Mouse (Mus musculus) MEL (cell line): ENCODE measurements around the gene Babam2.

Experiments
- CHD2 ChIP-seq: IDR thresholded peaks from 2 replicates; pipeline ENCODE4 v1.6.1; 2011; ENCODE audit warnings: low read length, improper control_type of control experiment
- CTCF ChIP-seq, 3 experiments: IDR thresholded peaks in 2 of 3; conservative IDR thresholded peaks in 1 of 3; 2 replicates each; pipeline ENCODE4 v1.5.1; 2011 to 2012; ENCODE audit warnings: low read length in 3 of 3, low read depth in 2 of 3, mild to moderate bottlenecking in 2 of 3, improper control_type of control experiment in 1 of 3, inconsistent platforms in 1 of 3, mixed read lengths in 1 of 3, moderate library complexity in 1 of 3; ENCODE audit not compliant: control insufficient read depth in 1 of 3, insufficient read depth in 1 of 3, poor library complexity in 1 of 3, severe bottlenecking in 1 of 3
- E2F4 ChIP-seq: IDR thresholded peaks from 2 replicates; pipeline ENCODE4 v1.6.1; 2011; ENCODE audit warnings: low read depth, low read length, improper control_type of control experiment, borderline replicate concordance
- ELF1 ChIP-seq: IDR thresholded peaks from 2 replicates; pipeline ENCODE4 v1.6.1; 2014; ENCODE audit warnings: low read depth, mild to moderate bottlenecking, inconsistent platforms, low read length, improper control_type of control experiment, moderate library complexity
- GATA1 ChIP-seq: IDR thresholded peaks from 2 replicates; pipeline ENCODE4 v1.6.1; 2011; ENCODE audit warnings: low read depth, low read length, improper control_type of control experiment
- MAFK ChIP-seq: IDR thresholded peaks from 2 replicates; pipeline ENCODE4 v1.6.1; 2011; ENCODE audit warnings: low read depth, mild to moderate bottlenecking, low read length, improper control_type of control experiment, borderline replicate concordance
- MAZ ChIP-seq: IDR thresholded peaks from 2 replicates; pipeline ENCODE4 v1.6.1; 2012; ENCODE audit warnings: low read depth, mild to moderate bottlenecking, inconsistent platforms, low read length, improper control_type of control experiment
- POLR2A ChIP-seq, 2 experiments: IDR thresholded peaks; 2 replicates each; pipeline ENCODE4 v1.6.1; 2011 to 2012; ENCODE audit warnings: low read length in 2 of 2, mild to moderate bottlenecking in 2 of 2, control low read depth in 1 of 2, improper control_type of control experiment in 1 of 2, low read depth in 1 of 2, moderate library complexity in 1 of 2; ENCODE audit not compliant: control insufficient read depth in 1 of 2, insufficient read depth in 1 of 2, poor library complexity in 1 of 2
- POLR2AphosphoS2 ChIP-seq: IDR thresholded peaks from 2 replicates; pipeline ENCODE4 v1.6.1; 2011; ENCODE audit warnings: low read length, improper control_type of control experiment
- ZKSCAN1 ChIP-seq: IDR thresholded peaks from 2 replicates; pipeline ENCODE4 v1.6.1; 2012; ENCODE audit warnings: low read depth, mild to moderate bottlenecking, inconsistent platforms, low read length, improper control_type of control experiment, moderate library complexity

- TF ChIP-seq CTCF (IDR thresholded peaks at IDR 0.05 in 2 of 3, conservative IDR thresholded peaks at IDR 0.05 in 1 of 3; ENCODE audit: control insufficient read depth in 1 of 3, insufficient read depth in 1 of 3, low read depth in 2 of 3, low read length in 3 of 3, poor library complexity in 1 of 3, severe bottlenecking in 1 of 3) (no peak), MAZ (no peak), POLR2AphosphoS2 (no peak), MAFK (no peak), POLR2A (IDR thresholded peaks at IDR 0.05; ENCODE audit: control insufficient read depth in 1 of 2, insufficient read depth in 1 of 2, low read depth in 1 of 2, low read length in 2 of 2, poor library complexity in 1 of 2) (no peak), ZKSCAN1 (no peak), CHD2 (no peak), GATA1 (no peak), E2F4 (no peak), ELF1 (no peak)
These were observed 175.8 kb downstream of the Babam2 start for GRCm38 (mm10) chr5:31873328-31873727.
